Mouse (Mus musculus): ENCODE measurements around the gene Atp9a. TPM values are rescaled to one million over a fixed set of nuclear protein-coding genes. Genes with fewer than 3 reads are reported as not detected.

Atp9a gene
- total RNA-seq, 2 experiments from 2014 or later = 418 to 426 TPM

DNA sequence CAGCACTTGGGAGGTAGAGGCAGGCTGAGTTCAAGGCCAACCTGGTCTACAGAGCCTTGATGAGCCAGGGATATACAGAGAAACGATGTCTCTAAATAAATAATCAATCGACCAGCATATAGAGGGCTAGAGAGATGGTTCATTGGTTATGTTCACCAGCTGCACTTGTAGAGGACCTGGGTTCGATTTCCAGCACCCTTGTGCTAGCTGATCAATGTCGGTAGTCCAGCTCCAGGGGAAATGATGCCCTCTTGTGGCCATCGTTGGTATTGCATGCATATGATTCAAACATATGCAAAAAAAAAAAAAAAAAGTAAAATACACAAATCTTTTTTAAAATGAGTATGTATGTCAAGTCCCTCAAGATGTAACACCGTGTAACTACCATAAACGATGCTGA is 440 bp upstream of the Atp9a start:
- intact Hi-C loops (cut with DNase I) = loop anchor here (5.0 kb wide), 2 partner anchors 50 to 895 kb away; no protein-coding TSS in a partner anchor
- DNase-seq (ENCODE audit: low spot score in 2 of 2) = peak; percentile 73 to 76

DNA sequence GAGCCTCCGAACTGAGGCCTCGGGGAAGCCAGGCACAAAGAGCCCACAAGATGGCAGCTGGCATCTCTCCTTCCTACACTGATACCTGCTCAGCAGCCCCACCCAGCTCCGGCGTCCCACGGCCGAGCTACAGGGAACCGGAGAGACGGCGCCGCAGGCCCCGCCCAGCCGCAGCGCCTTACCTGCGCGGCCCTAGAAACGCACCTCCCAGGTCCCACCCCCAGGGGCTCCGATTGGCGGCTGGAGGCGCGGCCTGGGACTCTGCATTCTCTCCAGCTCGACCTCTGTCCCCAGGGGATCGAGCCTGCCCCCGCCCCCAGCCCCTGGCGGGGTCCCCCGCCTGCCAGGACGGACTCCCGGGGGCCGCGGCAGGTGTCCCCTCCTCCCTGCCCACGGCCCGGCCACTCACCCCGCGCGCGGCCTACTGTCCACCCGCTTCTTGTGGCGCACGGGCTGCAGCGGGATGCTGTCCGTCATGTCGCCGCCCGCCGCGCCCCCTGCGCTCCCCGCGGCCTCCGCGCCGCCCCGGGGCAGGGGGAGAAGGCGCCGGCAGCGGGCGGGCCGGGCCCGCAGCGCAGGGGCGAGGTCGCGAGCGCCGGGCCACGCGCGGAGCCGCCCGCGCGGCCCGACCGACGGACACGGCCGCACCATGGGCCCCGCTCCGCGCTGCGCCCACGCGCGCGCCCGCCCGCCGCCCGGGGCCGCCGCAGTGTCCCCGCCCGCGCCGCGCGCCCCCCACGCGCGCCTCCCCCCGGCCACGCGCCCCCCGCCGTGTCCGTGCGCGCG is 743 bp downstream of the Atp9a start:
- DNase-seq (ENCODE audit: low spot score in 2 of 2) = peak; percentile 78 to 81
- intact Hi-C loops (cut with DNase I) = loop anchor here (5.0 kb wide), 2 partner anchors 49 to 896 kb away; no protein-coding TSS in a partner anchor

DNA sequence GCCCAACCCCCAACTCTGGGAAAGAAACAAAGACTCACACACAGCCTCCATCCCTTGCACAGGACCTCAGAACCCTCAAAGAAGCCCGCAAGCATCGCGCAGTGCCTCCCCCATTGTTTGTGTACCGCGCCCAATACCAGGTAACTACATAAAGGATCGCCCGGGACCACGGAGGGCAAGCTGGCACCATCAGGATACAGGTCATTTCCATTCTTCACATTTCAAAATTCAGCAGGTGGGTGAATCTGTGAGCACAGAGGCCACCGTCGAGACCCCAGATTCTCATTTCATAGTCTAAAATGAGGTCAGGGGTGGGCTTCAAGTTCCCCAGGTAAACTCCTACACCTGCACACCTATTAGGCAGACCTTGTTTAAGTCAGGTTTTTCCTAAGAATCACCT is 1.7 kb downstream of the Atp9a start:
- intact Hi-C loops (cut with DNase I) = loop anchor here (5.0 kb wide), 2 partner anchors 48 to 897 kb away; no protein-coding TSS in a partner anchor

DNA sequence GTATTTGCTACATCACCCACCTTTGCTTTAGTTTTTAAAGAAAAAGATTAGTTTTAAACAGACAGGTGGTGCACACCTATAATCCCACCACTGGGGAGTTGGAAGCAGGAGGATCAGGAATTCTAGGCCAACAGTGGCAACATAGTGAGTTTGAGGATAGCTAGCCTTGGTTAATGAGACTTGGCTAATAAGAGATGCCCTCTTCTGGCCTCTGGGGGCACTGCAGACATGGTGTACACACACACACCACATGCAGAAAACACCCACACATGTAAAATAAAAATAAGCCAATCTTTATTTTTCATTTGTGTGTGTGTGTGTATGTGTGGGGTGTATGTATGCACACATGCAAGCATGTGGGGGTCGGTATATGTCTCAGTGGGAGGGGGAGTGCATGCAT is 3.4 kb downstream of the Atp9a start:
- intact Hi-C loops (cut with DNase I) = no loop called here
- no peak for DNase-seq (ENCODE audit: low spot score in 2 of 2)

More for the DNA sequence above, 1.7 kb downstream of the Atp9a start:
- DNase-seq (ENCODE audit: low spot score in 2 of 2) = no peak

DNA sequence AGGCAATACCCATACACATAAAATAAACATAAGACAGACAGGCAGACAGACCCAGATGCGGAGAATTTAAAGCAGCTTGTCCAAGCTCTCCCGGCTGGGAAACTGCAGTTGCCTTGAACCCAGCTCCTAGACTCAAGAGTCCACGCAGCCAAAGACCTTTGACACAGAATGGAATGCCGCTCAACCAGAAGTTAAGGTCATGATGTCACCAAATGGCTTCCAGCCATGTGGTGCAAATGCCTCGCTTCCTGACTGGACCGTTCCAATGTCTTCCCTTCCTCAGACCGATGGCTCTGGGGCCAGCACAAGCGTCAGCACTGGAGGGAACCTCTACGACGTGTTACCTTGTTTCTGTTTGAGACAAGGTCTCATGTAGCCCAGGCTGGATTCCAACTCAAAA is 4.3 kb downstream of the Atp9a start:
- no peak for DNase-seq (ENCODE audit: low spot score in 2 of 2)
- intact Hi-C loops (cut with DNase I) = no loop called here

DNA sequence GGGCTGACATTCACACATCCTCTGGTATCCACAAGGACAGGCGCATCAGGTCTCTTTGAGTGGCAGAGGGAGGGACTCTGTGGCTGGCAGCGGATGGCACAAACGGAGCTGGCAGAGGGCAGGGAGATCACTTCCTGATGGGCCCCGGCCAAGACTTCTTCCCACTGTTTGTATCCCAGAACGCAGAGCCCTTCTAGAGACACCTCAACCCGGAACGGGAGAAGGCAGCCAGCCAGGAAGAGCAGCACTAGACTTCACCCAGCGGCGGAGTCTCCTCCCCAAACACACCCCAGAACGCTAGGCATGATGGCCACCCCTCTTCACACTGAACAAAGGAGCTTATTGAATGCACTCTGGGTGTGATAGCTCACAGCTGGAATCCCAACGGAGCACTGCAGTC is 8.2 kb downstream of the Atp9a start:
- DNase-seq (ENCODE audit: low spot score in 2 of 2) = no peak
- intact Hi-C loops (cut with DNase I) = no loop called here

DNA sequence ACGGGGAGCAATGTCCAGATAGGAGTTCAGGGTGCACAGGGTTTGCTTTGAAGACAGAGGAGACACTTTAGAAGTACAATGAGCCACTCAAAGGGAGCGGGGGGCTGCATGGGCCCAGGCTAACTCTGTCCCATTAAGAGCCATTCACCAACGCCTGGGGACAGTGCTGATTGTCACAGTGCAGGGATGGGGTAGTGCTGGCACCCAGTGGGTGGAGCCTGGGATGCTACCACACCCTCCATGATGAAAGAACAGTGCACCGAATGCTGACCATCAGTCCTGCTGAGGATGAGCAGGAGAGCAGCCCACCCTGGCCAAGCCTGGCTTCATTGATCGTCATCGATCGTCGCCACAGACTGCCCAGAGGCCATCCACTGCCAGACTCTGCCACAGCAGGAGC is 11.0 kb downstream of the Atp9a start:
- intact Hi-C loops (cut with DNase I) = no loop called here

DNA sequence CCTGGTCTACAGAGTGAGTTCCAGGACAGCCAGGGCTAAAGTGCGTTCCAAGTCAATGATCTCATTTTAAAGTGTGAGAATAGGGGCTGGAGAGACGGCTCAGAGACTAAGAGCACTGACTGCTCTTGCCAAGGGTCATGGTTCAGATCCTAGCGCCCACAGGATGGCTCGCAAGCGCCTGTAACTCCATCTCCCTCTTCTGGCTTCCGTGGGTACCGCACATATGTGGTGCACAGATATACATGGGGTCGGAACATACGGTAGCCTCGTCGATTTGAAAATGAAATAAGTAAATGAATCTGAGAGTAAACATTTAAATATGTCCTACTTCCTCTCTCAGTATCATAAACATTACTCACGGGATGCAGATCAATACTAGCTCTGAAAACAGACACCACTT is 12.5 kb downstream of the Atp9a start:
- intact Hi-C loops (cut with DNase I) = no loop called here
- no peak for DNase-seq (ENCODE audit: low spot score in 2 of 2)

More for the DNA sequence above, 11.0 kb downstream of the Atp9a start:
- no peak for DNase-seq (ENCODE audit: low spot score in 2 of 2)

DNA sequence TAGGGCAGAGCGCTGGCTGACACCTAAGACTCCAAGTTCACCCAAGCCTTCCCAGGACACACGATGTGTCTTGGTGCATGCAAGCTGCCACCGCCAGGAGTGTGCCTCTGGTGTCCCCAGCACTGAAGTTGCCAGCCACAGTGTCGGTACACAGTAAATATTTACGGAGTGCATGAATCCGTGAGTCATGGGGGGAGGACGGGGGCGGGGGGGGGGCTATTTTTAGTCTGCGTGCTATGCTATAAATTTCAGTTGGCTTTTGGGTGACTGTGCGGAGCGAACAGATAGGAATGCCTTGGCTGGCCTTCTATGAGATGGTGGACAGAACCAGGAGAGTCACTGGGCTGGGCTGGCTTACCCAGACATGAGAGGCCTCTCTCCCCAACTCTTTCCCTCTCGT is 14.2 kb downstream of the Atp9a start:
- intact Hi-C loops (cut with DNase I) = no loop called here
- DNase-seq (ENCODE audit: low spot score in 2 of 2) = no peak

DNA sequence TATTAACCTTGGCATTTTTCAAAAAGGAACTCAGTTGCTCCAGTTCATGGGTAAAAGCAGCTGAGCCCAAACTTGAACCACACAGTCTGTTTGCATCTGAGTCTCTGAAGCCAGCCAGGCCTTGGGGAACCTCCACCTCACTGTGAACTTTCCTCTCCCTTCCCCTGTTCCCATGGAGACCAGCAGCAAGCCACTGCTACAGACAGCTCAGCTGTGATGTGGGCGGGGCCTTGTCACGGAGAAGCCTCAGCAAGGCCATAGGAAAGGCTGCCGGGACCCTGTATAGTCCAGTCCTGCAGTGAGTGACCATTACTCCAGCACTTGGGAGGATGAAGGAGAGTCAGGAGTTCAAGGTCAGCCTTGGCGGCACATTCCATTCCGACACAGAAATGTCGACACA is 16.2 kb downstream of the Atp9a start:
- intact Hi-C loops (cut with DNase I) = no loop called here
- DNase-seq (ENCODE audit: low spot score in 2 of 2) = no peak

DNA sequence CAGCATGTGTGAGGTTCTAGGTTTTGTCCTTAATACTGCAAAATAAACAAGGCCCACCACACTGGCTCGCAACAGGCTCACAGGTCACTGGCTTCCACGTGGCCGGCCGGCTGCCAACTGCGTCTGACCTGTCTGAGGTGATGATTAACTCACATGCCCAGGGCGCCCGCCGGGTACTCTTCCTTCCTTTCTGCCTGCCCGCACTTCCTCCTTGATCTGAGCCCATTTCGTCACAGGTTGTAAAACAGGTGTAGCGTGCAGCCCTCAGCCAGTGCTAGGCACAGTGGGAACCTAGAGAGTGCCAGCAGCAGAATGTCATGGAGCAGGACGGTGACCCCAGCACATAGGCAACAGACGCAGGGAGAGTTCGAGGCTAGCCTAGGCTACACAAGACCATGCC is 20.9 kb downstream of the Atp9a start:
- intact Hi-C loops (cut with DNase I) = no loop called here
- DNase-seq (ENCODE audit: low spot score in 2 of 2) = no peak

DNA sequence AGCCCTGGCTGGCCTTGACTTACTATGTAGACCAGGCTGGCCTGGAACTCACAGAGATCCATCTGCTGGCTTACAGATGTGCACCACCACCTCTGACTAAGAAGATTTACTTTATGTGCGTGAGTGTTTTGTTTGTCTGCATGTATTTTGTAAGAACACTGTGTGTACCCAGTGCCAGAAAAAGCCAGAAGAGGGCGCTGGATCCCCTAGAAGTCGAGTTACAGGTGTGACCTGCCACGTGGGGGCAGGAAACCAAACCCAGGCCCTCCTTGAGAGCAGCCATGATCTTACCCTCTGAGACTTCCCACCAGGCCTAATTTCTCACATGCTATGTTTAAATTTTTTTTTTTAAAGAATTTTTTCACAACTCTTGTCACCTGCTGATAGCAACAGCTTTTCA is 22.5 kb downstream of the Atp9a start:
- intact Hi-C loops (cut with DNase I) = no loop called here
- DNase-seq (ENCODE audit: low spot score in 2 of 2) = no peak

DNA sequence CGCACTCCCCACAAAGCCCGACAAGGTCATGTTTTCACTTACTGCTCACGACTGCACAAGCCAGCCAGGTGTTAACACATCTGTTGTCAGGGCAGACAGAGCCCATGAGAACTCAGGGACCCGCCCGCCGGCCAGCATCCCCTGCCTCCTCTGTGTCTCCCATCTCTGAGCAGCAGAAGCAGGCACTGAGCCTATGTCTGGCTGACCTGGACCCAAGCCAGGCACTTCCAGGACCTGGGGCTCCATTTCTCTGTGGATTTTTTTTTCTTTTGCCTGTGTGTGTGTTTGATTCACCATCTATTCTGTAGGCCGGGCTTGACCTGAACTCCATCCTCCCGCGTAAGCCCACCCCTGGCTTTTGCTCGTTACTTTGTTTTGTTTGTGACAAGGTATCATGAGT is 23.5 kb downstream of the Atp9a start:
- intact Hi-C loops (cut with DNase I) = no loop called here
- DNase-seq (ENCODE audit: low spot score in 2 of 2) = no peak

DNA sequence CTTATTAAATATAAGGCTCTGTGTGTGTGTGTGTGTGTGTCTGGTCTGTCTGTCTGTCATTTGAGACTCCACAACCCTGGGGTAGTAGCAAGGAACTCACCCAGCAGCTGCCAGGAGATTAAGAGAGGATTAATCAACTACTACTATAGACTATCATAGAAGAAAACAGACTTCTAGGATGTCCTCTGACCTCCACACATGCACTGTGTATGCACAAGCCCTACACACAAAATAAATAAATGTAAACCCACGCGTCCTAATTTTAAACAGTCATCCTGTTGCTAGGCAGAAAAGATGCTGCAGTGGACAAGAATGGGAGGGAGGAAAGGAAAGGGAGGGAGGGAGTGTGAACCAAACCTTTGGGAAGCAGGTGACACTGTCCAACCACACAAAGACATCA is 23.9 kb downstream of the Atp9a start:
- no peak for DNase-seq (ENCODE audit: low spot score in 2 of 2)
- intact Hi-C loops (cut with DNase I) = no loop called here

DNA sequence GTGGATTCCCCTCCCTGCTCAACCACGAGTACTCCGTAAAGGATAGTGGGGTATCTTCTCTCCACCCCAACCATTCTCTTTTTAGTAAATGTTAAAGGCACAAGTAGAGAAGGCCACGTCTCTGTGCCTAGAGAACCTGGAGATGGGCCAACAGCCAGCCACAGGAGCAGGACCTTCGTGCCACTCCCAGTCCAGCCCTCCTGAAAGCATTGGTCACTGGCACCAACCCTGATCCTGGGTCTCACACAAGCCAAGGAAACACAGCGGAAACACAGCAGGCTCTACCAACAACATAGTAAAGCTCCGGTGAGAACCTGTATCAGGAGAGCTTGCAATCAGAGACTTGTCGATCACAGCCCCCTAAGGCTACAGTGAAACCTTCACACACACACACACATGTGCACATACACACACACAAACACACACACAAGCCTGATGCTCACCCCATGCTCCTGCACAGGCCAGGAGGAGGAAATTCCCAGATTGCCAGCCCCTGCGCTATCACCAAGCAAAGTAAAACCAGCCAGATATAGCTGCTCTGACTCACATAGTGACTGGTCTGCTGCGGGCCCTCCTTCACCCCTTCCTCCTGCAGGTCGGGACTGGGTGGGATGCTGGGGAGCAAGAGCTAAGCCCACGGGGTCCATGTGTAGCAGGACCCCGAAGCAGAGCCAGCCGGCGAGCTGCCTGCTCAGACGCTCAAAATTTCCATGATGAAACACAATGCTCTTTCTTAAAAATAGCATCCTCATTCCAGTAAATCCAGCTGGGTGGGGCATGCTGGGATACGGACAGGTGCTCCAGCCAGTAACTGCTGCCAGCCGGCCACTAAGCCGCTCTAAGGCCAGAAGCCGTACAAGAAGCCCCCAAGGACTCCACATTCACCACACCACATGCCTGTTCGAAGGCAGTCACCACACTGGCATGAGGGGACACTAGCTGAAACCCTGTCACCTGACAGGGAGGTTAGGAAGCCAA is 29.7 kb downstream of the Atp9a start:
- intact Hi-C loops (cut with DNase I) = no loop called here
- no peak for DNase-seq (ENCODE audit: low spot score in 2 of 2)

DNA sequence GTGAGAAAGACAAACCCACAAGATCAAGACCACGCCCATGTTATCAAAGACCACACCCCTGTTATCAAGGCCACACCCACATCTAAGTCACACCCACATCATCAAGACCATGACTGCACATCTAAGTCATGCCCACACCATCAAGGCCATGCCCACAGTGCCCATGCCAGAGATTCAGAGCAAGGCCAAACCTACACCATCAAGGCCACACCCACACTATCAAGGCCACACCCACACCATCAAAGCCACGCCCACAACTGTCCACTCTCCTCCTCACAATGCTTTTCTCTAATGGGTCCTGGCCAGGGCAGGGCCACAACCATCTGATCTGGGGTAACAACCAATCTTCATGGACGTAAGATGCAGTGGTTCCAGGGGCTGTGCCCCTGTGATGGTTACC is 31.2 kb downstream of the Atp9a start:
- intact Hi-C loops (cut with DNase I) = no loop called here
- no peak for DNase-seq (ENCODE audit: low spot score in 2 of 2)

DNA sequence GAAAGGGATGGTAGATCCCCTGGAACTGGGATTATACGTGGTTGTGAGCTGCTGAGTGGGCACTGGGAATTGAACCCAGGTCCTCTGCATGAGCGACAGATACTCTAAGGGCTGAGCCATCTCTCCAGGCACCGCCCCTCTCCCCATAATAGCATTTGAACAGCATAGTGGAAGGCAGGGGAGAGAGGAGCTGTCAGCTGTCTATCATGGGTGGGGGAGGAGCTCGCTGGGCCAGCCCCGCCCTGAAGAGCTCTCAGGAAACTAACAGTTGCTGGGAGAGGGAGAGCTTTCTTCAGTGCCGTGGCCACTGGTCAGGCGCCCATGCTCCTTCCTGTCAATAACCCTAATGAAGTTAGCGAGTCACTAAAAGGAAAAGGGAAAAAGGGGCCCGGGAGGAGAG is 34.4 kb downstream of the Atp9a start:
- no peak for DNase-seq (ENCODE audit: low spot score in 2 of 2)
- intact Hi-C loops (cut with DNase I) = no loop called here

DNA sequence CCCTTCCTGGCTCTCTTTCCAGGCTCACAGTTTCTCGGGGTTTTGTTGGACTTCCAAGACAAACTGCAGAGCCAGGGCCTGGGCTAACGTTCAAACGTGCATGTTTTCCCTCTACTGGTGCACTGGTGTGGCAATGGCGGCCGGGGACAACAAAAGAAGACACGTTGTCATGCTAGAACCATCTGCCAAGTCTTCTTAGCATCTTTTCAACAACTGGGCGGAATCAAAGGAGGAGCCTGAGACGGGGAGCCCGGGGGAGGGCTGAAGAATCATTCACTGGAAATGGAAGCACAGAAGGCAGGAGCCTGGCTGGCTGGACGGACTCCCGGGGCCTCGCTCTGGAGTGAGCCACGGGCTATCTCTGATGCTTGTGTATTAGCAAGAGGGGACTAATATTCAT is 39.9 kb downstream of the Atp9a start:
- DNase-seq (ENCODE audit: low spot score in 2 of 2) = peak in 1 of 2 experiments; percentile 59
- intact Hi-C loops (cut with DNase I) = no loop called here

DNA sequence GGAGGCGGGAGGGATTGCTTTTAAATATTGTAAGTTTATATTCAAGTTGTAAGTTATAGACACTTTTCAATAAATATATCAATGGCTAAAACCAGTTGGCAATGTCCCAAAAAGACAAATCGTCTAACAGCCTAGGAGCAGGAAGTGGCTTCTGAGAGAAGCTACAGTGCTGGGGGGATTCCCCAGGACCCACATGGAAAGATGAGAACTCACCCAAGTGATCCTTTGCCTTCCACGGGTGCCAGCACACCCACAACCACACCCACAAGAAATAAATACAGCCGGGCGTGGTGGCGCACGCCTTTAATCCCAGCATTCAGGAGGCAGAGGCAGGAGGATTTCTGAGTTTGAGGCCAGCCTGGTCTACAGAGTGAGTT is 47.2 kb downstream of the Atp9a start:
- intact Hi-C loops (cut with DNase I) = no loop called here
- DNase-seq (ENCODE audit: low spot score in 2 of 2) = no peak

DNA sequence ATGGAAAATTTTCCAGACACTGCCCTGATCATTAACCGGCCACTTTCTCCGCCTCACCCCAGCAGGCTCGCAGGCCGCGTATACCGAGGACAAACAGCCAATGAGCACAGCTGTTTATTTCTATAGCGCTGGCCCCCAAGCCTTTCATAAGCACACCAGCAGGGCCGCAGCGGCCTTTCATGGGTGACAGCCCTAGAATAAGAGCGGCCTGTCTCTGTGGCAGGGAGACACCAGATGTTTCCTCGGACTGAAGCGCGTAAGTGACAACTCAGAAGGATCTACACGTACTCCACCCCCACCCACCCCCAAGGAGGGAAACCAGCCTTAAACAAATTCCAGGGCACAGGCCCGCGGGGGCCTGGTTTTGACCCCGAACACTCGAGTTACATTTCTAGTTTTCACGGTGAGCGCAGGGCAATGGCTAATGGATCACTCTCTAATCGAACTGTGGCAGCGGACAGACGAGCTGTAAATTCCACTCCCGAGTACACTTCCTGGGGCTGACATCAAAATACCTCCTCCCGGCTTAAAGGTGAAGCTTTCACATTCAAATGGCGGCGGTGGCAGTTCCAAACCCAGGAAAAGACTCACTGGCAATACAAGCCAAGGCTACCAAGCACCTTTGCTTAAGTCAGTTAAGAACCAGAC is 47.7 kb downstream of the Atp9a start:
- intact Hi-C loops (cut with DNase I) = loop anchor here (5.0 kb wide), 1 partner anchor 48 kb away; the partner anchor contains the start of gene Atp9a
- DNase-seq (ENCODE audit: low spot score in 2 of 2) = no peak

Measured in left cerebral cortex, postnatal 14 days (tissue).